Mouse (Mus musculus) lung, postnatal 0 days (tissue): Measurements from ENCODE around the gene Col4a1. TPM values are rescaled to one million over a fixed set of nuclear protein-coding genes. Genes with fewer than 3 reads are reported as not detected.
A peak's percentile ranks its signal among the peaks of the same experiment; 100 is the strongest.

Source experiments
- ATAC-seq: fragments of 200-750 bp; cut with Nextera tagmentation; 2 replicates; pipeline ENCODE4 v1.8.0; 2017; ENCODE audit warnings: moderate library complexity
- DNase-seq: peaks from one replicate; pipeline ENCODE4 v3.0.0-alpha.2; 2016; ENCODE audit warnings: low spot score
- H3K27ac ChIP-seq: fragments of 300-500 bp; sonication (generic); 2 replicates; pipeline ENCODE4 v1.5.1; 2014; ENCODE audit warnings: antibody characterized with exemption, mild to moderate bottlenecking, low read length, mixed read lengths
- H3K27me3 ChIP-seq: fragments of 300-500 bp; sonication (generic); replicated peaks from 2 replicates; pipeline ENCODE4 v1.6.1; 2014; ENCODE audit warnings: low read length, mixed read lengths; ENCODE audit not compliant: insufficient read depth
- H3K36me3 ChIP-seq: fragments of 300-500 bp; sonication (generic); 2 replicates; pipeline ENCODE4 v1.6.1; 2014; ENCODE audit warnings: low read length, mixed read lengths; ENCODE audit not compliant: insufficient read depth
- H3K4me1 ChIP-seq: fragments of 300-500 bp; sonication (generic); 2 replicates; pipeline ENCODE4 v1.6.1; 2014; ENCODE audit warnings: antibody characterized with exemption, low read depth, low read length, mixed read lengths; ENCODE audit not compliant: insufficient read depth
- H3K4me2 ChIP-seq: fragments of 300-500 bp; sonication (generic); replicated peaks from 2 replicates; pipeline ENCODE4 v1.6.1; 2014; ENCODE audit warnings: low read depth, mild to moderate bottlenecking, low read length, moderate library complexity, mixed read lengths
- H3K4me3 ChIP-seq: fragments of 300-500 bp; sonication (generic); 2 replicates; pipeline ENCODE4 v1.5.1; 2014; ENCODE audit warnings: low read depth, low read length
- H3K9ac ChIP-seq: fragments of 300-500 bp; sonication (generic); replicated peaks from 2 replicates; pipeline ENCODE4 v1.6.1; 2014; ENCODE audit warnings: low read depth, mild to moderate bottlenecking
- H3K9me3 ChIP-seq: fragments of 300-500 bp; sonication (generic); 2 replicates; pipeline ENCODE4 v1.6.1; 2016; ENCODE audit warnings: low read length, mixed read lengths
- CTCF ChIP-seq: IDR thresholded peaks from 2 replicates; pipeline ENCODE4 v1.5.1; 2016; ENCODE audit warnings: antibody characterized with exemption, mild to moderate bottlenecking
- EP300 ChIP-seq: IDR thresholded peaks from 2 replicates; pipeline ENCODE4 v1.6.1; 2016; ENCODE audit warnings: antibody characterized with exemption, mild to moderate bottlenecking, control low read depth
- WGBS: fragments of 180-500 bp; shearing (Covaris S2); extraction: QIAGEN DNeasy Blood & Tissue Kit; methylation state at CpG from one replicate; pipeline ENCODE4 v1.1.7; 2014; 5-methylcytosine and 5-hydroxymethylcytosine counted together
- polyA plus RNA-seq: library from polyadenylated mRNA; unstranded; fragments of >200 nt; fragmentation: Nextera tagmentation; extraction: Ambion mirVana; gene quantifications from 2 replicates; pipeline ENCODE4 v1.2.1, GENCODE M21; 2015

Col4a1 gene
- polyA plus RNA-seq, 1 experiment from 2014 or later = 376 TPM

GRCm38 (mm10) chr8:11250149-11250548, 62.5 kb downstream of the Col4a1 start:
- Histone ChIP-seq H3K9me3 (no peaks in the 10 kb centered on the region), H3K4me3 (no peak overlapping the region), H3K27ac (peak overlapping the region; percentile 68), H3K36me3 (0 out of 2 replicates have a peak, but pooled peaks cover 6% of the 10 kb centered on the region), H3K27me3 (no peaks in the 10 kb centered on the region), H3K4me2 (no peak overlapping the region), H3K4me1 (peaks cover 20% of the 10 kb centered on the region; the same call in 1 of the 2 replicates), H3K9ac (no peak overlapping the region)
- DNase-seq (no peak), ATAC-seq (no peak; the same call in 1 of the 2 replicates)
- no peak for TF ChIP-seq EP300
- no peak for TF ChIP-seq CTCF
- WGBS = 36% methylated on average over 8 of the region's 8 CpGs

DNA sequence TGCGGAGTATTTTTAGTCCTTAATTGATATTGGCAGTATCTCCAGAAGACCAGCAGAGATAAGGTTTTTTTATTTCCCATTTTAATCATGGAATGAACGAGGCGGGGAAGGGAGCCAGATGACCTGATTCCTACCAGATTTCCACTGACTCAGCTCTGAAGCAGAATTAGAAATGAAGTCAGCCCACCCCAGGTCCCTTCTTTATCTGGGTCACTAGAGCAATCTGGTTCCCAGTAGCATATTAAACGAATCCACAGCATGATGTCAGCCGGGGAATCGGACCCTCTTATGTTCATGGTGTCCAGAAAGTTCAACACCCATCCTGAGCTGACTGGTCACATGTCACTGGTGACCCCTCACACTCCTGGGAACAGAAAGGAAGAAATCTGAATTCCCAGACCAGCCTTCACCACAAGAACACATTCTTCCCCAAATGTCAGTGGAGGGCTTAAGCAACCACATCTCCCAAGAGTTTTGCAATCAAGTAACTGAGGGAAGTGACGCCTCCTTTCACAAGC, 63.0 kb downstream of the Col4a1 start:
- no peaks in the 10 kb centered on the region for H3K9me3 ChIP-seq
- ATAC-seq = peak; percentile 78
- H3K9ac ChIP-seq = no peak overlapping the region
- TF ChIP-seq EP300 = peak; percentile 89
- no peak for TF ChIP-seq CTCF
- no peak overlapping the region for H3K4me3 ChIP-seq
- DNase-seq = peak; percentile 94
- H3K36me3 ChIP-seq = 0 out of 2 replicates have a peak, but pooled peaks cover 6% of the 10 kb centered on the region
- WGBS = 42% methylated on average over 7 of the region's 7 CpGs
- H3K4me2 ChIP-seq = no peak overlapping the region
- H3K27ac ChIP-seq = peak overlapping the region; percentile 68
- H3K27me3 ChIP-seq = no peaks in the 10 kb centered on the region
- H3K4me1 ChIP-seq = peaks cover 20% of the 10 kb centered on the region; the same call in 1 of the 2 replicates

GRCm38 (mm10) chr8:11248712-11249111, 63.9 kb downstream of the Col4a1 start:
- no peaks in the 10 kb centered on the region for H3K9me3 ChIP-seq
- peak overlapping the region; percentile 73 for H3K27ac ChIP-seq
- H3K36me3 ChIP-seq = peaks cover 14% of the 10 kb centered on the region; the same call in 1 of the 2 replicates
- no peaks in the 10 kb centered on the region for H3K27me3 ChIP-seq
- H3K4me2 ChIP-seq = no peak overlapping the region
- peak; percentile 10 for ATAC-seq
- peaks cover 20% of the 10 kb centered on the region; the same call in 1 of the 2 replicates for H3K4me1 ChIP-seq
- WGBS = 46% methylated on average over 7 of the region's 7 CpGs
- DNase-seq = peak; percentile 57
- no peak overlapping the region for H3K4me3 ChIP-seq
- H3K9ac ChIP-seq = no peak overlapping the region
- TF ChIP-seq CTCF (no peak), EP300 (peak; percentile 27)

DNA sequence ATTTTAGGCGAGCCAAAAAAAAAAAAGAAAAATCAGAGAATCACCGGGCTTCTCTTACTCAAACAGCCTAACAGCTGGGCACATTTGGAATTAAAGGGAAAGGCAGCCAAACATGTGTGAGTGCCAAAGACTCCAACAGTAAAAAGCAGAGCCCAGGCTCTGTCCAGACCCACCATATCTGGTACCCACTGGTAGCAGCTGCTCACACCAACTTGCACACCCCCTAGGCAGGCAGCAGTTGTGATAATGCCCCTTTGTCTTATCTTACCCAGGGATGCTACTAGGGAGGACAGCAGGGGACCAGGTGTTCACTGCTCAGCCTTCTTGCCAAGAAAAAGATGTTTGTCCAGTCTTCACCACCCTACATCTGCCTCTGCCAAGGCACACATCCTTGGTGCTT, 71.1 kb downstream of the Col4a1 start:
- WGBS = 60% methylated on average over 2 of the region's 2 CpGs
- Histone ChIP-seq H3K36me3 (peaks cover 66% of the 10 kb centered on the region), H3K9me3 (no peaks in the 10 kb centered on the region), H3K4me2 (no peak overlapping the region), H3K27me3 (no peaks in the 10 kb centered on the region), H3K9ac (no peak overlapping the region), H3K27ac (no peak overlapping the region), H3K4me1 (no peaks in the 10 kb centered on the region), H3K4me3 (no peak overlapping the region)
- TF ChIP-seq CTCF (no peak), EP300 (no peak)
- ATAC-seq = no peak
- no peak for DNase-seq

DNA sequence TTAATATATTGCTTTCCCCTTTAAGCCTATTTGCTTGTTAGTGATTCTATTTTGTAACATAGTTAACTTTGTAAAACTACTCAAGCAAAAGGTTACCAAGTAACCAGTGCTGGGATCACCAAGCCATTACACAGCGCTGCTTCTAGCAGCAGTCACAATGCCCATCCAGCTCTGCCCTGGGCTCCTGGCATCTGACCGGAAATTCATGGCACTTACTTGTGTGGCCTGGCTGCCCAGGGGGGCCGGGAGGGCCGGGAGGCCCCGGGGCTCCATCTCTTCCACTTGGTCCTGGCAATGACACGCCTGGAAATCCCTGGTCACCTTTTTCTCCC, 77.8 kb downstream of the Col4a1 start:
- DNase-seq (no peak), ATAC-seq (no peak)
- H3K4me2 ChIP-seq = no peak overlapping the region
- no peaks in the 10 kb centered on the region for H3K4me1 ChIP-seq
- H3K9ac ChIP-seq = no peak overlapping the region
- no peak overlapping the region for H3K4me3 ChIP-seq
- H3K9me3 ChIP-seq = no peaks in the 10 kb centered on the region
- 96% methylated on average over 6 of the region's 6 CpGs for WGBS
- 0 out of 2 replicates have a peak overlapping the region, but pooled peaks have one; percentile 2 for H3K27ac ChIP-seq
- no peaks in the 10 kb centered on the region for H3K27me3 ChIP-seq
- no peak for TF ChIP-seq CTCF
- no peak for TF ChIP-seq EP300
- peaks cover 51% of the 10 kb centered on the region for H3K36me3 ChIP-seq

DNA sequence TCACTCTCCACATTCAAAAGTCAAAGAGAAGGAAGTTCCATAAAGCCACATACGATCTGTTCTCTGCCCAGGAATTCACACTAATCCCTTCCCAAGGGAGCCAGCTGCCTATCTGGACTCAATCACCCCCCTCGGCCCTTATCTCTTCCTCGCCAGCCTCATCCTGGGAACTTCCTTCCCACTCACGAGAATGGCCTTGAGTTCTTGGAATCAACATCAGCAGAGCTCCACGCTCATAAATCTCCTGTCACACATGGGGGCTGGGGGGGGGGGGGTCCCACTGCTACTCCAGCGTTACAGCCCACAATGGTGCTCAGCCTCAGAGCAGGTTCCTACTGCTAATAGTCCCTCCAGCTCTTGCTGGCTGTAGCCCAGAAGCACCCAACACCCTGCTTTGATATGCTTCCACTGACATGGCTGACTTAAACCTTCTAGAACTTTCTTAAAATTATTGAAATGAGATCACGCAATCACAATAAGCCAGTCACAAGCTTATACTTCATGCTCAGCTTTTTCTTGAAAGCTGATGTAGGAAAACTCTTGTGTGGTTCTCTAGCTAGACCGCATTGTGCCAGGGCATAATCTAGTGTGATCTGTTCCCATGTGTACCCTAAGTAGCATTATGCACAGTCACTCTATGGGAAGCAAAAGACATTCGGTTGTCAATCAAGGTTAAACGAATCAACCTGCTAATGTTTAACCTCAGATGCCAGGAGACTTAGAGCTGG, 78.3 kb downstream of the Col4a1 start:
- Histone ChIP-seq H3K27ac (0 out of 2 replicates have a peak overlapping the region, but pooled peaks have one; percentile 2), H3K9ac (no peak overlapping the region), H3K4me2 (no peak overlapping the region), H3K4me3 (no peak overlapping the region), H3K36me3 (peaks cover 48% of the 10 kb centered on the region), H3K27me3 (no peaks in the 10 kb centered on the region), H3K4me1 (no peaks in the 10 kb centered on the region), H3K9me3 (no peaks in the 10 kb centered on the region)
- 49% methylated on average over 10 of the region's 10 CpGs for WGBS
- peak; percentile 89 for ATAC-seq
- TF ChIP-seq EP300 = peak; percentile 99
- TF ChIP-seq CTCF = no peak
- peak; percentile 67 for DNase-seq
